Mouse (Mus musculus): Measurements from ENCODE around the gene Scimp. TPM values are rescaled to one million over a fixed set of nuclear protein-coding genes. Genes with fewer than 3 reads are reported as not detected.

Gene Scimp
- total RNA-seq, 1 experiment: not detected

DNA sequence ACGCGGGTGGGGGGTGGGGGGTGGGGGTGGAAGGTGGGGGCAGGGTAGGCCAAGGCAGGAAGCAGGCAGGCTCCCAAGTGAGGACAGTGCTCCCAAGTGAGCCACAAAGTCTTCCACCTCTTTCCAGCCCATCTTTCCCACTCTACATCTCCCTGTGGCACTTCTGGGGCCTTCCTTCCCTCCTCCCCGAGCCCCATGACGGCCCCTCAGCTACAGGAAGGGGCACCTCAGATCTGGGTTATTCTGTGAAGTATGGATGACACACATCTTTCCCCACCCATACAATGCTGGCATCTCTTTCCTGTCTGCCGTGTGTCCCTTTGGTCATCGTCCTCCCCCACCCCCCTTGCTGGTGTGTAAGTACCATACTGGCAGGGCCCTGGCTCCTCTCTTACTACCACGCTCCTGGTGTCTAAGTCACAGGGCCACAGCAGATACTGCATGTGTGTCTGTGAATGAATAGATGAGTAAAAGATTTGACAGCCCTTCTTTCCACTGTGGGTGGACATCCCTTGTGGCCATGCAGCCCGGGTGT lies 6.7 kb downstream of the Scimp start:
- DNase-seq (ENCODE audit: low read depth, low spot score): no peak
- no peak overlapping the region for H3K9ac ChIP-seq (ENCODE audit: insufficient read depth, low read depth, low read length, poor library complexity, severe bottlenecking)
- no peak overlapping the region for H3K27ac ChIP-seq (ENCODE audit: insufficient read depth, low read depth, low read length, poor library complexity, severe bottlenecking)
- no peaks in the 10 kb centered on the region for H3K9me3 ChIP-seq (ENCODE audit: control insufficient read depth, insufficient read depth, low read depth, low read length)
- peaks cover 0 to 2% of the 10 kb centered on the region in 2 experiments; a peak in 1 of 4 replicates for H3K4me1 ChIP-seq (ENCODE audit: control insufficient read depth in 2 of 2, insufficient read depth in 2 of 2, low read length in 2 of 2, poor library complexity in 1 of 2)
- TF ChIP-seq MAFK (IDR thresholded peaks at IDR 0.05; ENCODE audit: insufficient read depth, low read depth, low read length): no peak
- no peak for TF ChIP-seq ZC3H11A (IDR thresholded peaks at IDR 0.05; ENCODE audit: borderline replicate concordance, low read depth, low read length)
- TF ChIP-seq ZNF384 (IDR thresholded peaks at IDR 0.05; ENCODE audit: low read depth, low read length): no peak
- no peak for TF ChIP-seq CHD2 (IDR thresholded peaks at IDR 0.05; ENCODE audit: low read depth, low read length)
- no peak for TF ChIP-seq HCFC1 (IDR thresholded peaks at IDR 0.05; ENCODE audit: borderline replicate concordance, insufficient read depth, low read length)
- H3K4me3 ChIP-seq (ENCODE audit: insufficient read depth in 1 of 2, low read depth in 1 of 2, low read length in 2 of 2, poor library complexity in 1 of 2, severe bottlenecking in 1 of 2): no peak overlapping the region
- H3K36me3 ChIP-seq (ENCODE audit: control insufficient read depth, insufficient read depth, low read length, poor library complexity, severe bottlenecking): no peaks in the 10 kb centered on the region
- in situ Hi-C loops (cut with MboI; ENCODE audit: low sequenced_read_pairs in 2 of 2, unreplicated experiment in 2 of 2): no loop called here

DNA sequence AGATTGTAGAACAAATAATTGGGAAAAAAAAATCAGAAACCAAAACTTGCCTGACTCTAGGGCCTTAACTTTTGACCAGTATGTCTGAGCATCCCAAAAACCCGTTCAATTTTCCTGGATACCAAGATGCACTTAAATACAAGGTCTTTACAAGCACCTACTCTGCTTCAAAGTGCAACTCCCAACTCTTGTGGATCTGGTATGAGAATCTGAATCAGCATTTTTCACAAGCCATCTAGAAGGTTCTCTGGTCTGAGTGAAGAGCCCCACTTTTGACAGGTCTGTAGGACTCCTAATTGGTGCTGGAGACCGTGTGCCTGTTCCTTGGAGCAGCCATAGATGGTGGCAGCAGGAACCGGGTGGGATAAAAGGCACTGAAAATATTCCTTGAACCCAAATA lies 8.0 kb downstream of the Scimp start:
- no peaks in the 10 kb centered on the region for H3K9me3 ChIP-seq (ENCODE audit: control insufficient read depth, insufficient read depth, low read depth, low read length)
- H3K4me3 ChIP-seq (ENCODE audit: insufficient read depth in 1 of 2, low read depth in 1 of 2, low read length in 2 of 2, poor library complexity in 1 of 2, severe bottlenecking in 1 of 2): no peak overlapping the region
- no peaks in the 10 kb centered on the region for H3K36me3 ChIP-seq (ENCODE audit: control insufficient read depth, insufficient read depth, low read length, poor library complexity, severe bottlenecking)
- no peak for TF ChIP-seq ZNF384 (IDR thresholded peaks at IDR 0.05; ENCODE audit: low read depth, low read length)
- no peak for TF ChIP-seq HCFC1 (IDR thresholded peaks at IDR 0.05; ENCODE audit: borderline replicate concordance, insufficient read depth, low read length)
- no peak for TF ChIP-seq ZC3H11A (IDR thresholded peaks at IDR 0.05; ENCODE audit: borderline replicate concordance, low read depth, low read length)
- no peak for TF ChIP-seq CHD2 (IDR thresholded peaks at IDR 0.05; ENCODE audit: low read depth, low read length)
- TF ChIP-seq MAFK (IDR thresholded peaks at IDR 0.05; ENCODE audit: insufficient read depth, low read depth, low read length): 0 out of 2 replicates have a peak, but pooled peaks have one; percentile 6
- H3K9ac ChIP-seq (ENCODE audit: insufficient read depth, low read depth, low read length, poor library complexity, severe bottlenecking): no peak overlapping the region
- no peak for DNase-seq (ENCODE audit: low read depth, low spot score)
- peaks cover 0 to 5% of the 10 kb centered on the region in 2 experiments; a peak in 1 of 4 replicates for H3K4me1 ChIP-seq (ENCODE audit: control insufficient read depth in 2 of 2, insufficient read depth in 2 of 2, low read length in 2 of 2, poor library complexity in 1 of 2)
- in situ Hi-C loops (cut with MboI; ENCODE audit: low sequenced_read_pairs in 2 of 2, unreplicated experiment in 2 of 2): no loop called here
- no peak overlapping the region for H3K27ac ChIP-seq (ENCODE audit: insufficient read depth, low read depth, low read length, poor library complexity, severe bottlenecking)

DNA sequence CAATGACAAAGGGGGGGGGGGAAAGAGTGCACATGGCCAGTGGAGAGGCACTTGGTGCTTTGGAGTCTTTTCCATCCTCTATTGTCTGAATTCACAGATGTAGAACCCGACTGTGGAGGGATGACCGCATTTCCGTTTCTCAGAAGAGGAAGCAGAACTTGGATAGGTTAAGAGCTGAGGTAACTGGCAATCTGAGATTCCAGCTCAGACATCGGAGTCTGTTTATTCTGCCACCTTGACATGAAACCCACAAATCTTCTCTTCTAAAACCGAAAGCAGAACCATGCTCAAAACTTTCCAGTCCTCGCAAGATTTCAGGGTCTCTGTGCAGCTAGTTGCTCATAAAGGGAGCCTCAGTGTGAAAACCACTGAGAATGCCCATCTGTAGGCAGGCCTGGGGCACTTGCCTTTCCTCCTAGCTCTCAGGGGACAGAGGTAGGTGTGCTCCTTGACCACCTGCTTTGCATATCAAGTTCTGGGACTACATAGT lies 8.6 kb downstream of the Scimp start:
- no peak for TF ChIP-seq ZNF384 (IDR thresholded peaks at IDR 0.05; ENCODE audit: low read depth, low read length)
- TF ChIP-seq CHD2 (IDR thresholded peaks at IDR 0.05; ENCODE audit: low read depth, low read length): no peak
- TF ChIP-seq MAFK (IDR thresholded peaks at IDR 0.05; ENCODE audit: insufficient read depth, low read depth, low read length): no peak
- no peak for TF ChIP-seq HCFC1 (IDR thresholded peaks at IDR 0.05; ENCODE audit: borderline replicate concordance, insufficient read depth, low read length)
- TF ChIP-seq ZC3H11A (IDR thresholded peaks at IDR 0.05; ENCODE audit: borderline replicate concordance, low read depth, low read length): no peak
- H3K36me3 ChIP-seq (ENCODE audit: control insufficient read depth, insufficient read depth, low read length, poor library complexity, severe bottlenecking): no peaks in the 10 kb centered on the region
- in situ Hi-C loops (cut with MboI; ENCODE audit: low sequenced_read_pairs in 2 of 2, unreplicated experiment in 2 of 2): no loop called here
- no peak for DNase-seq (ENCODE audit: low read depth, low spot score)
- H3K4me1 ChIP-seq (ENCODE audit: control insufficient read depth in 2 of 2, insufficient read depth in 2 of 2, low read length in 2 of 2, poor library complexity in 1 of 2): peaks cover 0 to 3% of the 10 kb centered on the region in 2 experiments; a peak in 1 of 4 replicates
- H3K9me3 ChIP-seq (ENCODE audit: control insufficient read depth, insufficient read depth, low read depth, low read length): no peaks in the 10 kb centered on the region
- H3K4me3 ChIP-seq (ENCODE audit: insufficient read depth in 1 of 2, low read depth in 1 of 2, low read length in 2 of 2, poor library complexity in 1 of 2, severe bottlenecking in 1 of 2): no peak overlapping the region
- no peak overlapping the region for H3K9ac ChIP-seq (ENCODE audit: insufficient read depth, low read depth, low read length, poor library complexity, severe bottlenecking)
- H3K27ac ChIP-seq (ENCODE audit: insufficient read depth, low read depth, low read length, poor library complexity, severe bottlenecking): no peak overlapping the region

DNA sequence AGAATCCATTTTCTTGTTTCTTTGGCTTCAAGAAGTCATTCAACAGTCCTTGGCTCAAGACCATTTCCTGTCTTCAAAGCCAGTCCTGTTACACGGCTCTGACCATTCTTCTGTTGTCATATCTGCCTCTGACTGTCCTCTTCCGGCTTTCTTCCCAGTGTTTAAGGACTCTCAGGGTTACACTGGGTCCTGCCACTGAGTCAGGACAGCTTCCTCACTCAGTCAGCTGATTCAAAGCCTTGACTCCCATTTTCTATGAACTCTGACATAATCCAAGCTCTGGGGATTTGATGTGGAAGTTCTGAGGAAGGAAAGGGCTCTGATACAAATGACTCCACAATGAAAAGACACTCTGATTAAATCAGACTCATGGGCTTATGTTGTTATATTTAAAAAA lies 9.5 kb downstream of the Scimp start:
- no peak overlapping the region for H3K27ac ChIP-seq (ENCODE audit: insufficient read depth, low read depth, low read length, poor library complexity, severe bottlenecking)
- in situ Hi-C loops (cut with MboI; ENCODE audit: low sequenced_read_pairs in 2 of 2, unreplicated experiment in 2 of 2): no loop called here
- no peak overlapping the region for H3K4me3 ChIP-seq (ENCODE audit: insufficient read depth in 1 of 2, low read depth in 1 of 2, low read length in 2 of 2, poor library complexity in 1 of 2, severe bottlenecking in 1 of 2)
- no peaks in the 10 kb centered on the region for H3K36me3 ChIP-seq (ENCODE audit: control insufficient read depth, insufficient read depth, low read length, poor library complexity, severe bottlenecking)
- no peak for DNase-seq (ENCODE audit: low read depth, low spot score)
- no peak overlapping the region for H3K9ac ChIP-seq (ENCODE audit: insufficient read depth, low read depth, low read length, poor library complexity, severe bottlenecking)
- peaks cover 0 to 3% of the 10 kb centered on the region in 2 experiments; a peak in 1 of 4 replicates for H3K4me1 ChIP-seq (ENCODE audit: control insufficient read depth in 2 of 2, insufficient read depth in 2 of 2, low read length in 2 of 2, poor library complexity in 1 of 2)
- no peaks in the 10 kb centered on the region for H3K9me3 ChIP-seq (ENCODE audit: control insufficient read depth, insufficient read depth, low read depth, low read length)
- no peak for TF ChIP-seq MAFK (IDR thresholded peaks at IDR 0.05; ENCODE audit: insufficient read depth, low read depth, low read length)
- no peak for TF ChIP-seq HCFC1 (IDR thresholded peaks at IDR 0.05; ENCODE audit: borderline replicate concordance, insufficient read depth, low read length)
- no peak for TF ChIP-seq ZC3H11A (IDR thresholded peaks at IDR 0.05; ENCODE audit: borderline replicate concordance, low read depth, low read length)
- TF ChIP-seq CHD2 (IDR thresholded peaks at IDR 0.05; ENCODE audit: low read depth, low read length): no peak
- no peak for TF ChIP-seq ZNF384 (IDR thresholded peaks at IDR 0.05; ENCODE audit: low read depth, low read length)
